Mouse (Mus musculus): Measurements from ENCODE around the gene Ap4b1.
"Not testable (repeated sequence)": the region's sequence is repeated elsewhere in the genome, so short reads cannot be mapped to it uniquely, and the experiment has no call there.

Gene Ap4b1

DNA sequence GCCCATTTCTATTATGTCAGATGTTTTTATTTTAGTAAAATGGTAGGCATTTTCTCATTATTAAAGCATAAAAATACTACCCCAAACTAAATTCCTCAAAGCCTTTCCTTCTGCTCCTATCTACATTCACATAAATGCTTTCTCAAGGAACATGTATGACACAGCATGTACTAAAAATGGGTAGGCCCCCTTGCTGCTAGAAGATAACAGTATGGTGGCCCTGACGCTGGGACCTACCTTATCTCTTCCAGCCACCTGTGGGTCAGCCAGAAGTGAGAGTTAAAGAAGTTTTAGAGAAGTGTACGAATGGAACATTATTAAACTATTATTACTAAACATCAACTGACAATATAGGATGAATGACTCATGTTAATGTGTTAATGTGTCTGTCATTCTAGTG is 9.8 kb upstream of the Ap4b1 start:
- no peak for DNase-seq (ENCODE audit: extremely low spot score, low spot score)

DNA sequence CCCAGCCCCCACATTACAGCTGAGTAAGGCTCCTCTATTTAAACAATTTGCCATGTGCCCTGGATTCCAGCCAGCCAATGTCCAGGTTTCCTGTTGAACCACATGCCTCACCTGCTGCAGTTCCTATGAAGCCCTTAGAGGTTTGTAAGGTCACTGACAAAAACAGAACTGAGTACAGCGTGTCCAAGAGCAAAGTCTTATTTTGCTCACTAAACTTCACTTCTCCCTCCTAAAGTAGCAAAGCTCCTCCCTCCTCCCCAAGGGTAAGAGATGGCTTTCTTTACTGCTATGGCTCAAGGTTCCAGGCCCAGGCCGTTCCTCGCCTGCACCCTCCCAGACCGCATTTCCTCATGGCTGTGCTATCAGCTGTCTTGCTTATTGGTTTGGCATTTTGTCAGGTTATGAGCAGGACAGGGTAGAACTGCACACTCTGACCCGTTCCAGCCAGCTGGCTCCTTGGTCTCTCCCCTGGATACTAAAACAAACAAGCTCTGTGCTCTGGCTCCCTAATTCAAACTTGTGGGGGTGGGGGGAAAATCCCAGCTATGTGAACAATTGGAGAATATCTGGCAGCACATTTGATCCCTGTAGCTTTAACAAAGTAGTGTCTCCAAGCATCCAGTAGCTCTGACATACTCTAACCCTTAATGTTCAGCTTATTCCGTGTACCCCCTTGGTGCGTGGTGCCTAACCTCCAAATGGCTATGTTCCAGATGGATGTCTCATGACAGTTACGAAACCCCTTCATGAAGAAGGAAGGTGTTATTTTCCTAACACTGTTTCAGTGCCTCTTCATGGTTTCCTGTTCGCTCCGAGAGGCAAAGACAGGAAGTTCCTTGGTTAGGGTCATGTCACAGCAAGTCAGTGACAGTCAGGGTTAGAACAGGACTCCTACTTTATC is 7.4 kb upstream of the Ap4b1 start:
- DNase-seq (ENCODE audit: extremely low spot score, low spot score), result no peak

DNA sequence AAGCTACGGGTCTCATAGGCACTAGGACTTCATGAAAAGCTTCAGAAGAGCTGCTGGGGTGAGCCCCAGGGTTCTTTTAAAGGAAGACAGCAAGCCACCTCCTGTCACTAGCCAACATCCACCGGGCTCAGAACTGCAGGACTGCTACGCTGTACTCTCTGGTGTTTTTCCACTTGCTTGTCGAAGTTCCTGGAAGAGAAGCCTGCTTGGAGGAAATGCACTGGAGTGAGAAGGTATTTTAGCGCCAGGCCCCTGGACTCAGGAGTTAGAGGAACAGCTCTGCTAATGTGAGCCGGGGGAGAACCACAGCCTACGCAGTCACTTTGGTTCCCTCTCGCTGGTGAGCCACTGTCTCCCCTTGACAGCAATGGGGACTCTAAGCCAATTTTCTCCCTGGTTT is 6.5 kb upstream of the Ap4b1 start:
- no peak for DNase-seq (ENCODE audit: extremely low spot score, low spot score)

DNA sequence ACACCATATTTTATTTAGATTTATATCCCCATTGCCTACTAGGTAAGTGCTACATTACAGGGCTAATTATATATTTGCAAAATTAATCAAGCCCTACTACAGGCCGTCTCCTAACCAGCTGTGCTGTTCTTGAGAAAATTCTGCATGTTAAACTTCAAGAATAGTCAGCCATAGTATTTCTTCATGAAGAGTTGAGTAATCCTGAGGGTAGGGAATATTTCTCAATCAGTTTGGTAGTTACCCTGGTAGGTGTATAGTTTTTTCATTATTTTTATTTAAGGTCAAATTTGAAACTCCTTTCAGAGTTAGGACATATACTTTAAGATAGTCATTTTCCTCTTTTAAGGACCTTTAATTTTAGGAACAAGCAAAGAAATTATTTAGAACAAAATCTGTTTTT is 3.6 kb upstream of the Ap4b1 start:
- DNase-seq (ENCODE audit: extremely low spot score, low spot score), result no peak

DNA sequence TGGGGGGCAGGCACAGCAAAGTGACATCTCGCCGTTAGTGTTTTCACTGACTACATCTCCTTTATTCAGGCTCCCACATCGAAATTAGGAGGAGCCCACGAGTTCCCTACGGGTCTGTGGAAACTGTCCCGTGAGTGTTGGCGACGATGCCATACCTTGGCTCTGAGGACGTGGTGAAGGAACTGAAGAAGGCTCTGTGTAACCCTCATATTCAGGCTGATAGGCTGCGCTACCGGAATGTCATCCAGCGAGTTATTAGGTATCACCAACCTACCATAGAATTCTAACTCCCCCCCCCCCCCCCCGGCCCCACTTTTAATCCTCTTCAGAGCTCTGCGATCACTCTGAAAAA is 455 bp downstream of the Ap4b1 start:
- DNase-seq (ENCODE audit: extremely low spot score, low spot score), result no peak

DNA sequence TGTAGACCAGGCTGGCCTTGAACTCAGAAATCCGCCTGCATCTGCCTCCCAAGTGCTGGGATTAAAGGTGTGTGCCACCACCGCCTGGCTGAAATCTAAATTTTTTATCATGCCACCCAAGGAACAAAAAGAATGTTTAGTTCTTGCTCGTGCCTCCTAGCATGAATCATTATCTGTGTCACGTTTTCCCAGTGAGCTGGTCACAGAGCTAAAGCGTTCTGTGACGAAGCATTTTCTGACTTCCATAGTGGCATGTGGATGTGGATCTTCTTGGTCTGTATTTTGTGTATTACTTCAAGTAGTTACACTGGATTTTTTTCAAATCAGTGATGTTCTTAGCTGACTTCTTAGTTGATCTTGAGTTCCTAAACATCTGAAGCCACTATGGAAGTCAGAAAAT is 1.6 kb downstream of the Ap4b1 start:
- no peak for DNase-seq (ENCODE audit: extremely low spot score, low spot score)

DNA sequence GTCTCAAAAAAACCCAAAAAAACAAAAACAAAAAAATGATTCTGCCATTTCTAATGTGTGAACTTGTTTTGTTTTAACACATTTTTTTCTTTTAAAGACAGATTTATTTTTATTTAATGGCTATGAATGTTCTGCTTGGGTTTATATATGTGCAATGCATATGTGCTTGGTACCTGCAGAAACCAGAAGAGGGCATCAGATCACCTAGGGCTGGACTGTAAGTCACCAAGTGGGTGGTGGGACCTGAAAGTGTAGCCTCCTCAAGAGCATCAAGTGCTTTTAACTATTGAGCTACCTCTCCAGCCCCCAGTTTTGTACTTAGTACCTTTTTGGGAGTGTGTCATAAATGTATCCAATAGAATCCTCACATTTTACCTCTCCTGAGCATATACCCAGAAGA is 18.2 kb downstream of the Ap4b1 start:
- DNase-seq (ENCODE audit: extremely low spot score, low spot score), result no peak

DNA sequence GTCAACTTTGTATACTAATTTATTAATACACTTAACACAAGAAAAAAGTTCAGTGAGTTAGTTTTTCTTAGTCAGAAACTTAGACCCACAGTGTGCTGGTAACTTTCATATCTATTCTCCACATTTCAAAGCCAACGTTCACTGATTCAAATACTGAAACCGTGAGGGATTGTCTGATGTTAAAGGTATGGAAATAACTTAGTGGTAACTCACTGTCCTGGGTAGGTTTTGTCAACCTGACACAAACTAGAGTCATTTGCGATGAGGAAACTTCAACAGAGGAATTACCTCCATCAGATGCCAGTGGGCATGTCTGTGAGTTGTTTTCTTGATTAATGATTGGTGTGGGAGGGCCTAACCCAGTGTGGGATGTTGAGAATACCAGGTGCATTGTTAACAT is 19.7 kb downstream of the Ap4b1 start:
- no peak for DNase-seq (ENCODE audit: extremely low spot score, low spot score)

DNA sequence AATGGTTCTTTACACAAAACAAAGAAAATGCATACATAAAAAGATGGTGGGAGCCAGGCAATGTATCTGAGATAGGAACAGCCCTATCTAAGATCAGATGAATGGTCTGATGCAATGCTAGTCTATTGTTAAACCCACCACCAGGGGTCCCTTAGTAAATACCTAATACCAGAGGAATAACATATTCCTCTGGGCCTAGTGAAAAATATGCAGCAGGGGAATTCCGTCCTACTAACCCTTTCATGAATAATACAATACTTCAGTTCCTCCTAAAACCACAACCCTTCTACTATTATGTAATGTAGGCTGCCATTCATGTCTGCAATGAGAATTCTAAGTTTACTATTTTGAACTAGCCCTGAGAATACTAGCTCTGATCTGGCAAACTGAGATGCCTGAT is 21.4 kb downstream of the Ap4b1 start:
- not testable (repeated sequence) for DNase-seq (ENCODE audit: extremely low spot score, low spot score)

DNA sequence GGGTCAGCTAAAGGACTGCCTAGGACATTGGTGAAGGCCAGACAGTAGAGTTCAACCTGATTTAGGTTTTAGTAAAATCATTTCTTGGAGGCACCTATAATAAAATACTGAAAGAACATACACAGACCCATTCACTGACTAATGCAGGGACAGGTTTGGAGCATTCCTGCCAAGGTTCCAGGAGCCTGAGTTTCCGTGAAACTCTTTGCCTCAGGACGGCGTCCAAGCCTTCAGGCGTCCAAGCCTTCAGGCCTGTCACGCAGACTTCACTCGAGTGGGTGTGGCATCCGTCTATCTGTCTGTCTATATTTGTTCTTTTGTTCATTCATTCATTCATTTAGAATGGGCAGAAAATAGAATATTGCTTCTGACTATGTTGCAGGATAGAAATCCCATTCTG is 21.8 kb downstream of the Ap4b1 start:
- DNase-seq (ENCODE audit: extremely low spot score, low spot score), result no peak

DNA sequence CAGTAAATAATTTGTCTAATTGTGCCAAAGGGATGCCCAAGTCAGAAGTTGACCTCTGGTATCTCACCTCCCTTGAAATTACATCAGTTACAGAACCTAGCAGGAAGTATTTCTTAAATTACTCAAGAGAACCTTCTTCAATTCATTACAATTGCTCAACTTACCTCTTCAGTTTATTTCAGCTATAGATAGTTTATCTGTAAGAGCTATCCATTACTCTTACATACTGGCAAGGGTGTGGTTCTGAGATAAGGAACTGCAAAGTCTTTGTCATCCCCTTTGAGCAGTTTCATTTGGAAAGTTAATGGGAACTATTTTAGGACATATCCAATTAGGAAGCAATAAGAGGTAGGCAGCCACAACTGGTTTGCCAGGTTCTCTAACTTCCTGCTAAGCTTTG is 23.1 kb downstream of the Ap4b1 start, which contains the start of gene Bcl2l15:
Bcl2l15 (plus strand) TSS at position 176 of the 400 bp plus-strand sequence.
- DNase-seq (ENCODE audit: extremely low spot score, low spot score), result no peak

DNA sequence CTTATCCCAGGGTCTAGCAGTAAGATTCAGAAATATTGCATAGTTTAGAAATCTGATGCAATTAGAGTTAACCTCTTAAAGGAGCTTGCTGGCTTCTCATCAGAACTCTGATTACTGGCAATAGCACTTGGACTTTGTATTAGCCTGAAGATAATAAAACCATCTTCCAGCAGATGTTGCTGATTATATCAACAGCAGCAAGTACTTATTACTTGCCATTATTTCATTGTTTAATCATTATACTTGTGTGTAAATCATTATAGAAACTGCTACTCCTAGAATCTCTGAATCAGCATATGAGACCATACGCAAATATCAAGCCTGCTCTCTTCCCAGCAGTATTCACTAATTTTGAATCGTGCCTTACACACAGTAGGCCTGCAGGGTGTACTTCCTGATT is 24.7 kb downstream of the Ap4b1 start:
- no peak for DNase-seq (ENCODE audit: extremely low spot score, low spot score)

DNA sequence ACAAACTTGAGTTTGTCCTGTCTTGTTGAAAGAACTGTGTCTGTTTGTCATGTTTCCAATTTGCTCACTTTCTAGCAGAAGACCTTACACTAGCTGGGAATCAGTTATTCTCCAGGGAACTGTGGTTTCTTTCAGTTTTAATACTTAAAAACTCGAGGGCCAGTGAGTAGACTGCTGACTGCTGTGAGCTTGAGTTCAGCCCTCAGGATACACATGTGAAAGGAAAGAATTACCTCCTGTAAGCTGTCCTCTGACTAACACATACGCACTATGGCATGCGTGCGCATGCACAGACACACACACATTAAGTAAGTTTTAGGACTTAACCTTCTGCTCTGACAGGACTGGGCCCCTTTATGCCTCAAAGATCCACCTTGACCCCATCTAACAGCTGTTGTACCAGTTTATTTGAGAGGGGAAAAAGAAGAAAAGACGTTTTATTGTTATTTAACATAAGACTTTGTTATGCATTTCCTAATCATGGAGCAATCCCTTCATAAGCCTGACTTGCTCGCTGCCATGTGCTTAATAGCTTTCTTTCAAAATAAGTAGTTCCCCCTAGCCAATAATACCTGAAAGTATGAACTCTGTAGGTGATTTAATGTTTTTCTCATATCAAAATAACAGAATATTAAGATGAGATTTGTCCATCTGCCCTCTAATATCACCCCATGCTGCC is 26.1 kb downstream of the Ap4b1 start:
- no peak for DNase-seq (ENCODE audit: extremely low spot score, low spot score)

DNA sequence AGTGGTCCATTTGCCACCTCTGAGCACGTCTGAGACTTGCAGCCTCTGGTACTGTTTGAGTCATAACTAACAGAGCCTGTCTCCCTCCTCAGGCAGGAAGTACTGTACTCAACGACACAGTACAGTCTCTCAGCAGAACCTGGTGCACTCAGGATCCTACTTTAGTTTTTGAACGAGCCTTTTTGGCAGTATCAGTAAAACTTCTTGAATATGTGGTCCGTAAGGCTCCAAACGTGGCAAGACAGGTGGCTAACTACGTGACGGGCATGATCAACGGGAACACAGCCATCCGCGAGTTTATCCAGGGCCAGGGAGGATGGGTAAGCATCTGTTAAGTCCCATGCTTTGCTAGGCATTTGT is 26.6 kb downstream of the Ap4b1 start:
- DNase-seq (ENCODE audit: extremely low spot score, low spot score), result no peak

DNA sequence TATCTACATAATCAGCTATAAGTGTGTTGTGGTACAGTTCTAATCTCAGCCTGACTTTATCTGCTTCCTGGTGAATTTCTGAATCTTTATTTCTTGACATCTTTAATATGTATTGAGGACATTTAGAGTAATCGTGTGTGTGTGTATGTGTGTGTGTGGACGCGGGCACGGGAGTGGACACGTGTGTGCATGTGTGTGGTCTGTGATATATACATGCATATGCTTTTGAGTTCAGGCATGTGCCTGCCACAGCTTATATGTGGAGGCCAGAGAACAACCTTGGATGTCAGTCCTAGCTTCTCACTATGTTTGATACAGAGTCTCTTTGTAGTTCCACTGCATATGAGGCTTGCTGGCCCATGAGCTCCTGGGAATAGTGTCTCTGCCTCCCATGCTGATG is 27.1 kb downstream of the Ap4b1 start:
- DNase-seq (ENCODE audit: extremely low spot score, low spot score), result no peak

DNA sequence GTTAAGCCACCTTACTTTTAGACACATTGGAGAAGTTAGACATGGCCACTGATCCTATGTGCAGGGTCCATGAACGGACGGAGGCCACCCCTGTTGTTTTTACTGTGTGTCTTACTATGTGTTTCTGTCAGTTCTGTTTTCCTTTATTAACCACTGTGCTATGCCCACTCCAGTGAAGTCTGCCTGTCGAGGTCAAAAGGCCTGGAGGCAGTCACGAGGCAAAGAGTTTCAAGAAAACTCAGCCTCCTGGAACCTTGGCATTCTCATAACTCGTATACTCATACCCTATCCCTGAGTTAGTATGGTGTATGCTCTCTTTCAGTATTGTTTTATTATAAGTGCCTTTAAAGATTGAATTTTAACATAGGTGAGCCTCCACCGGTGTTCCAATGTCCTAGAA is 30.4 kb downstream of the Ap4b1 start:
- no peak for DNase-seq (ENCODE audit: extremely low spot score, low spot score)

DNA sequence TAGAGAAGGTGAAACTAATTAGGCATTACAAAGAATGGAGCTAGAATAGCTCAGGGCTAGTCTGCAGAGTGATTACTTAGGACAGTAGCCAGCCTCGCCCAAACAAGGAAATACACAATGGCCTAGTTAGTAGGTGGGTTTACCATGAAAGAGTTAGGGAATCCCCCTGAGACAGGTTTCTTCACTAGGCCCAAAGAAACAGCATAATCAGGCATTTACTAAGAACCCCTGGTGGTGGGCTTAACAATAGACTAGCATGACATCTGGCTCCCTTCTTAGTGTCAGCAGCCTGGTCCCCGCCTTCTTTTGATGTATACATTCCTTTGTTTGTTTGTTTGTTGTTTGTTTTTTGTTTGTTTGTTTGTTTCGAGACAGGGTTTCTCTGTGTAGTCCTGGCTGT is 30.9 kb downstream of the Ap4b1 start:
- DNase-seq (ENCODE audit: extremely low spot score, low spot score), result not testable (repeated sequence)

DNA sequence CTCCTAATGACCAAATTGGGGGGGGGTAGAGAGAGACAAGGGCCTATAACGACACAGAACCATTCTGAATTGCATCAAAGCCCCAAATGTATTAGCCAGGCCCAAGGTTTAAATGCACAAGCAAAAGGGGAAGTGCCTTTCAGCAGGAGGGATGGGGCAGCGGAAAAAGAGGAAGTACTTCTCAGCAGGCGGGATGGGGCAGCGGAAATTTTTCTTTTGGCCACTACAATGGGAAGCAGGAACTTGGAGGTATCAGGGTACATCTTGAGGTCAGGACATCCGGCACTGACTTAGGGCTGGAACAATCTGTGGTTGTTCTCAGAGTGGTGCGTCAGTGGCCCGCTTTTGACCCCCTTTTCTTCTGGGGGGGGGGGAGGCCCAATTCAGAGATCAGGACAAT is 31.6 kb downstream of the Ap4b1 start:
- DNase-seq (ENCODE audit: extremely low spot score, low spot score), result not testable (repeated sequence)

DNA sequence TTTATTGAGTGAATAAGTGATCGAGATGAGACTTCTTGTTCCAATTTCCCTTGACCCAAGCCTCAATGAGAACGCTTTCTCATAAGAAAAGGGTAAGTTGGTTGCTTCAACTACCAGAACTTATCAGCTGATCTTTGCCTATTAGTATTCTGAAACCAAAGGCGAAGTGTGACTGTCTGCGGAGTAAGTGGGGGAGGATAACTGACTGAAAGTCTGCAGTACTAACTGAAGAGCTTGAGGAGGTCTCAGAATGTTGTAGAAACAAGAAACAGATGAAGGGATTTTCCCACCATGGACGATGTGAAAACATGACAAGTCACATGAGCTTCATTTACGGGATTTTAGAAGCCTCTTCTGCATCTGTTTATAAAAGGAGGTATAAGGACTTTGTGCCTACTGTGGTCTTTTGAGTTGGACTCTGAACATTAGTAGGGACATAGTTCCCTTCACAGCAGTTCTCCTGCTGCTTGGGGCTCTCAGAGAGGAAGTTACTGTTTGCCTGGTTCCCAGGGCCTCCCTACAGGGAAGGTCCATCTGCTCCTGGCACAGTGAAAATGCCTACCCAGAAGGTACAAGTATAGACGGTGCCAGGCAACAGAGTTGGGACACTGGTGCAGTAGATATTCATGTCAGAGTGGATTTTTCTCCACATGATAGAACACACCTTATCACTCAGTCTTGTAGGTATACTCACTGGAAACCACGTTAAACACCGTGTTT is 41.5 kb downstream of the Ap4b1 start:
- DNase-seq (ENCODE audit: extremely low spot score, low spot score), result no peak

DNA sequence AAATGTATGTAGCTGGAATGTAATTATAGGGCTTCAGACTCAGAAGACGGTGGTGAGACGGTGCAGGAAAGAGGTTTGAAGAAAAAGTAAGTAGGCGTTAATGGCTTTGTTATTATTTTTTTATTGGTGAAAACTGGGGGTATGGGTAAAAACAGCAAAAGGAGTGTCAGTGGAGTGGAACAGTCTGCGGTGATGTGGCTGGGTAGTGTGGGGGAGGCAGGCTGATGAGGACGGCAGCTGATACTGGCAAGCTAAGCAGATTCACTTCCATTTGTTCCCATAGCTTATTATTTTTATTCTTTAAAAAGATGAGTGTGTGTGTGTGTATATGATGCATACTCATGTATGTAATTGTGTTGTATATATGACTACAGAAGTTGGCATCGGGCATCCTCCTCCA is 42.2 kb downstream of the Ap4b1 start:
- no peak for DNase-seq (ENCODE audit: extremely low spot score, low spot score)

DNA sequence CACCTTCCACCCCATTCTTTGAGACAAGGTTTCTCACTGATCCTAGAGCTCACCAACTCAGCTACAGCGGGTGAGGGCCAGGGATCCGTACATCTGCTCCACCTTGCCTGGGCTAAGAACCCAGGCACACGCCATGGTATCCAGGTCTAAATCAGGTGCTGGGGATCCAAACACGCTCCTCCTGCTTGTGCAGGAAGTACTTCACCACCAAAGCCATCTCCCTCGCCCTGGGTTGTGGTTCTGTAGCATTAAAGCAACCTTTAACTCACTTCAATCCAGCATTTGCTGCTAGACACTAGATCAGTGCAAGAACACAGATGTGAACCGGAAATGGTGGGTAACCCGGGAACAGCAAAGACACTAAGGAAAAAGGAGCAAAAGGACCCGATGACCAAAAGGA is 42.6 kb downstream of the Ap4b1 start:
- no peak for DNase-seq (ENCODE audit: extremely low spot score, low spot score)

DNA sequence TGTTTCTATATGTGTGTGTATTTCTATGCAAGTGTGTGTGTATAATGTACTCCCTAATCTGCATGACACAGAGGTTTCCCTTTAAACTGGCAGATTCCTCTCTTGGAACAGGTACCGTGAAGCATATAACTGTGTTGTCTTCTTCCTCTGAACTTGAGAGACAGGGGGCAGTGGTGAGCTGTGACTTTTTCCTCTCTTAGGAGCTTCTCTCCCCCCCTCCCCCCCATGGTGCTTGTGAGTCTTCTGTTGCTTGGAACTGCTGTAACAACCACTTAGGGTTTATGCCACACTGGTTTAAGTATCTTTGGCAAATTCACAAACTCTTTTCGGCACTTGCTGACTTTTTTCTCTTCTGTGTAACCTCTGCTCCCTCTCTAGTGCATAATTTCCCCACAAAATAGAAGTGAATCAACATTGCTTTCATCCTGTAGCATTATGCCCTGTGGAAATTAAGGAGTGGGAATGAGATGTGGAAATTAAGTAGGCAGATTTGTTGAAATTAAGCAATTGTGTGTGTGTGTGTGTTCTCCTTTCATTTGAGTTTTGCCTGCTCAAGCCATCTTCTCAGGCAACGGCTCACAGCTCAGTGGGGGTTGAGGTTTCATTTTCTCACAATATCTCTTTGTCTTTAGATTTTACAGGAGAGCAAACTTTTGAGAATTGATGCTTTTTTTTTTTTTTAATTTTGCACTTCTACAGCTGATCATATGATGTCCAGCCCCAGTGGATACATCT is 43.4 kb downstream of the Ap4b1 start:
- no peak for DNase-seq (ENCODE audit: extremely low spot score, low spot score)

All from neural tube, embryonic 10.5 days (tissue).